Mouse (Mus musculus) neutrophil, adult 59 days (primary cell): Measurements from ENCODE around the gene Zfp579. TPM values are rescaled to one million over a fixed set of nuclear protein-coding genes. Genes with fewer than 3 reads are reported as not detected.

Experiments used
- total RNA-seq, 2 experiments: library from RNA; stranded (reverse); gene quantifications; 1 replicate in 1 of 2; 2 replicates in 1 of 2; pipeline ENCODE4 v1.2.4; 2023

Gene Zfp579
- total RNA-seq = 1 to 10 TPM; 2.8 to 3.5 TPM

DNA sequence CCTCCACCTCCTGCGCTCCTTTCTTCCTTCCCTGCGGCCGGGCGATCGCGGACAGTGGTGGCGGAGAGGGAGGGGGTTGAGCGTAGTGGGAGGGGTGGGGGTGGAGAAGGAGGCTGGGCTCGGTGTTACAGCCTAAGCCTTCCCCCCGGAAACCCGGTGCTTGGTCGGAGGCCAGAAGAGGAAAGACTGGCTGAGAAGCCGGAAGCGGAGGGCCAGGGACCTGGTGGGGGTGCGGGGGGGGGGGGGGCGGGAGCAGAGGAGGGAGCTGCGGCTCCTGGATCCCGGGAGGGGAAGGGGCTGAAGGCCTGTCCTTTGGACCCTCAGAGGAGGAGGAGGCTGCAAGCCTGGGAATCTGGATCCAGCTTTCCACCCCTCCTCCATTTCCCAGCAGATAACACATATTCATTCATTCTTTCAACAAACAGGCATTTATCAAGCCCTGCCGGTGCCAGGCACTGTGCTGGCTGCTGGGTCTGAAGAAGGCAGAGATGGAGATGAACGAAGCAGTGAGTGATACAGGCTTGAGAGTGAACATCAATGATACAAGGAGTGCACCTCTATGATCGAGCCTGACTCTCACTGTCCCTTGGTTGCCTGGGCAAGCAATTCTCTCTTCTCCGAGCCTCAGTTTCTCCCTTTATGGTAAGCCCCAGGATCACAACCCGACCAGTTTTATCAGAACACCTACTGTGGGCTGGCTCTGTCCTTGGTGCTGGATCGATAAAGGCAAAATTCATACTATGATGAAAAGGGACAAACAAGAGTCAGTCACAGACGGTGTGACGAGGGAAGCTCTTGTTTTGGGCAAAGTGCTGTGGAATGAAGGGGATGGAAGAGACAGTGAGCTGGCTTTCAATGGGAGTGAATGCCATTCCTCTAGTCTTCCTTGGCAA lies at the start of gene Zfp579:
TSS of gene Zfp579 (minus strand) at position 156 of the 893 bp plus-strand sequence.

DNA sequence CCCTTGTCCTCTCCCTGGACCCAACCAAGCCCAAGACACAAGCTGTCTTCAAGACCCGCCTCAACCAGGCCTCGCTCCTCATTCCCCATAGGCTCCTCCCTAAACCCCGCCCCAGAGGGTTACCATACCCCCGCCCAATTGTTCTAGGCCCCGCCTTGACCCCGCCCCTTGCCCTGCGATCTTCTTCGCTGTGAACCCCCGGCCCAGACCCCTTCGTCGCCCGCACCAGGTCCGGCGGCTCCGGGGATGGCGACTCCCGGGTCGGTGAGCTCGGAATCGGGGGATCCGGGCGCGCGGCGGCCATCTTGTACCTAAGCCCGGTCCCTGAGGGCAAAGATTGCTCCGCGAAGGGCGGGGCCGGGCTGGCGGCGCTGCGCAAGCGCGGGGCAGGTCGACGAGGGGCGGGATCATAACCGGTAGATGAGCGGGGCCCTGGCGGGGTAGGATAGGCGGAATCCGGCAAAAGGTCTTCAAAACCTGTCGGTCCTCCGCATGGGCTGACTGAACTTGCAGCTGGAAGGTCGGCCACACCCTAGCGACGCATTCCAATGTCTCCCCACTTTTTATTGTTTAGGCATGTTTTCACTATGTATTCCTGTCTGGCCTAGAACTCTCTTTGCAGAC lies 42.3 kb upstream of the Zfp579 start, which contains the start of gene Zfp784:
TSS of gene Zfp784 (minus strand) at position 338 of the 624 bp plus-strand sequence.

GRCm38 (mm10) chr7:5033818-5034217 lies 37.9 kb upstream of the Zfp579 start, which contains the start of gene 4632433K11Rik:
4632433K11Rik (plus strand) TSS chr7:5034118.

GRCm38 (mm10) chr7:5020000-5020681 lies 24.2 kb upstream of the Zfp579 start, which contains the start of the genes Zfp865 and Ccdc106:
Zfp865 (plus strand) TSS chr7:5020376.
Ccdc106 (plus strand) TSS chr7:5020553.

DNA sequence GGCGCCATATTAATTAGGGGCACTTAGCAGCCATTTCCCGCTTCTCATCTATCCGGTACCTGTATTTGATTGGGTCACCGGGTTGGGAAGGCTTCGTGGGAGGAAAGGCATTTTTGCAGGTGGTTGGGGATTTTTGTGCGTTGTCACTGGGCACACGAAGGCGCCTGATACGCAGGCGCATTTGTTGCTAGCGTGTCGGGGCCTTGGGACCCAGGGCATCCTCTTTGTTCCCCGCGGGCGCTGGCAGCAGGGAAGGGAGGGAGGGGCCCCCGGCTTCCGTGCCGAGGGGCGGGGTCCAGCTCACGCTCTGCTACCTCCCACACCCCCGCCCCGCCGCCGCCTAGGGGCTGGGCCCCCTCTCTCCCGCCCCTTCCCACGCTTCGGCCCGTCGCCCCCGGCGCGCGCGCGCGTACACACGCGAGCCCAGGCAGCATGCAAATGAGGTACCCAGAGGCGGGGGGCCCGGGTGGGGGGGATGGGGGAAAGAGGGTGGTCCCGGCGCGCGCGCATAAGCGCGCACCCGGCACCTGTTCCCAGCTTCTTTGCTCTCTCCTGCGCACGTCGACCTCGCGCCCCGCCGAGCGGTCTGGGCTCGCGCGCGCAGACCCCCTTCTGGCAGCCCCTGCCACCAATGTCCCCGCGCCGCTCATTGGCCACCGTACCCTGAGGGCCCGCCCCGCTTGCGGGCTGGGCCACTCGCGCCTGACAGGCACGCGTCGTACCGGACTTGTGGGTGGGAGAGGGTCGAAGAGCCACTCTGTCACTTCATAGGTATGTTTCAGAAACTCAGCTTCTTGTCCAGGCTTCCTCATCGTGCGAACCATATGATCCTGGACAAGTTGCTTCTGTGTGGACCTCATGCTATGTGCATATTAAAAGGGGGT lies 19.4 kb upstream of the Zfp579 start, which contains the start of gene Gm44973:
TSS of gene Gm44973 (plus strand) at position 379 of the 884 bp plus-strand sequence.

GRCm38 (mm10) chr7:5014251-5015117 lies 18.5 kb upstream of the Zfp579 start, which contains the start of the genes Zfp524 and Fiz1:
Zfp524 (plus strand) TSS chr7:5014415.
Fiz1 (minus strand) TSS chr7:5014697.

DNA sequence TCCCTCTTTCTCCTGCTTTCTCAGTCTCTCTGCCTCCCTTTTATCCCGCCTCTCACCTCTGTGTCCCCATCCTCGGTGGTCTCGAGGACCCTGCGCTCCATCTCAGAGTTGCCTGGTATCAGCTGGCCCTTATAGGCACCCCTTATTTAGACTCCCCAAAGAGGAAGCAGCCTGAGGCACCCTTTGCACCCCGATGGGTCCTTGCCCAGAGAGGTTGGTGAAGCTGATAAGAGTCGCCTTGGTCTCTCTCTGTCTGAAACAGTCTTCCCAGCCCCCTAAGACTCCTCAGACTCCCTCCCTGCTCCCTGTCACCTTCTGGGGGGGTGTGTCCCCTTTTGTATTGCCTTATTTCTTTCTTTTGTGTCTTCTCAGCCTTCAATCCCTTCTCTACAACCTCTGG lies 24.9 kb downstream of the Zfp579 start, which contains the start of gene Sbk3:
TSS of gene Sbk3 (minus strand) at position 101 of the 400 bp plus-strand sequence.

DNA sequence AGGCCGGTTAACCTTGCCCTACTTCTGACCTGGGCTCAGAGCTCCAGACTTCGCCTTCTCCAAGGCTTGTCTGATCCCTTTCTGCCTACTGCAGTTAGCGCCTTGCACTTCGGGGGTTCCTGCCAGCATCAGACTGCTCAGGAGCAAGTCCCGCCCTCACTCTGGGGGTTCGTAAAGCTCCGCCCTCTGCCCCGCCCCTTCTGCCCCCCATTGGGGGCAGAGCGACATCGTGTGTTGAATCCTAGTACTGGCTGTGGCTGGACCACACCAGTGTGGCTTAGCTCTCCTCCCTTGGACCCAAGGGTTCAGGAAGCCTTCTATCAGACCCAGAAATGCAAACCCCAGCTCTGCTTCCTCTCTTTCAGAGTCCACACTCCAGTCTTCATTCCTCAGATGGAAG lies 31.7 kb downstream of the Zfp579 start, which contains the start of gene Sbk2:
TSS of gene Sbk2 (minus strand) at position 135 of the 400 bp plus-strand sequence.

Other genes starting within 250 kb of the Zfp579 start
- 10 to 100 TPM; 25.0 to 29.5 TPM for gene Cox6b2, start 243.1 kb downstream of the Zfp579 start, total RNA-seq
- gene Fam71e2, start 224.9 kb downstream of the Zfp579 start, total RNA-seq = not detected
- gene Il11, start 213.3 kb downstream of the Zfp579 start, total RNA-seq = not detected
- gene Tmem190, start 213.2 kb downstream of the Zfp579 start, total RNA-seq = not detected
- 1 to 10 TPM; 1.1 to 3.2 TPM for gene Tmem238, start 206.5 kb downstream of the Zfp579 start, total RNA-seq
- 100 to 1,000 TPM; 921 to 945 TPM for gene Rpl28, start 203.3 kb downstream of the Zfp579 start, total RNA-seq
- 100 to 1,000 TPM; 187 to 214 TPM for gene Ube2s, start 183.6 kb downstream of the Zfp579 start, total RNA-seq
- not detected for gene Shisa7, start 151.5 kb downstream of the Zfp579 start, total RNA-seq
- gene Isoc2b, start 125.9 kb downstream of the Zfp579 start, total RNA-seq = 1 to 10 TPM; 2.8 to 6.7 TPM
- gene Isoc2a, start 119.0 kb downstream of the Zfp579 start, total RNA-seq = 10 to 100 TPM in 1 of 2 experiments, 1 to 10 TPM in 1; 8.7 to 10.1 TPM
- not detected for gene Gm36210, start 89.6 kb downstream of the Zfp579 start, total RNA-seq
- gene Zfp628, start 80.9 kb downstream of the Zfp579 start, total RNA-seq = 10 to 100 TPM; 13.2 to 15.5 TPM
- gene Nat14, start 74.1 kb downstream of the Zfp579 start, total RNA-seq = 1 to 10 TPM; 2.1 to 3.2 TPM
- not detected for gene Ssc5d, start 70.4 kb downstream of the Zfp579 start, total RNA-seq
- not detected for gene Sbk2, start 31.8 kb downstream of the Zfp579 start, total RNA-seq
- not detected for gene Sbk3, start 25.0 kb downstream of the Zfp579 start, total RNA-seq
- gene Zfp524, start 18.3 kb upstream of the Zfp579 start, total RNA-seq = 10 to 100 TPM; 13.0 to 20.8 TPM
- 10 to 100 TPM; 33.3 to 36.3 TPM for gene Fiz1, start 18.5 kb upstream of the Zfp579 start, total RNA-seq
- gene Gm44973, start 19.3 kb upstream of the Zfp579 start, total RNA-seq = not detected
- gene Zfp865, start 24.2 kb upstream of the Zfp579 start, total RNA-seq = 10 to 100 TPM; 31.9 to 37.3 TPM
- under 1 TPM in 1 of 2 experiments, not detected in 1; 0.56 TPM for gene Ccdc106, start 24.4 kb upstream of the Zfp579 start, total RNA-seq
- gene 4632433K11Rik, start 38.0 kb upstream of the Zfp579 start, total RNA-seq = not detected
- gene Zfp784, start 42.3 kb upstream of the Zfp579 start, total RNA-seq = 1 to 10 TPM; 2.8 to 2.9 TPM
- under 1 TPM; 0.47 to 0.71 TPM for gene Zfp580, start 55.4 kb upstream of the Zfp579 start, total RNA-seq
- gene U2af2, start 66.0 kb upstream of the Zfp579 start, total RNA-seq = 100 to 1,000 TPM; 222 to 227 TPM
- 100 to 1,000 TPM; 139 to 160 TPM for gene Epn1, start 84.1 kb upstream of the Zfp579 start, total RNA-seq
- gene Rfpl4, start 120.8 kb upstream of the Zfp579 start, total RNA-seq = not detected
- under 1 TPM in 1 of 2 experiments, not detected in 1; 0.64 TPM for gene Rasl2-9, start 129.8 kb upstream of the Zfp579 start, total RNA-seq
- gene Vmn1r55, start 153.5 kb upstream of the Zfp579 start, total RNA-seq = not detected
- not detected for gene Vmn1r56, start 200.6 kb upstream of the Zfp579 start, total RNA-seq
- not detected for gene Vmn1r57, start 222.3 kb upstream of the Zfp579 start, total RNA-seq